Mouse (Mus musculus): ENCODE data around the gene Dad1.

GRCm38 (mm10) chr14:54276446-54276845 is 22.5 kb upstream of the Dad1 start:
- no peak for TF ChIP-seq CTCF (IDR thresholded peaks at IDR 0.05; ENCODE audit: control insufficient read depth, insufficient read depth, insufficient replicate concordance, low read depth, low read length)
- TF ChIP-seq POLR2A (IDR thresholded peaks at IDR 0.05; ENCODE audit: control insufficient read depth, low read depth, low read length) = no peak
